Mouse (Mus musculus) lung, postnatal 0 days (tissue): ENCODE measurements at regions not wholly inside any gene's neighbourhood (a gene's known extent, or its start where the extent isn't known, plus 50 kb on each side); places are given as distances from the start of the nearest gene placed in this dataset.

Experiments
- ATAC-seq: fragments of 200-750 bp; cut with Nextera tagmentation; 2 replicates; pipeline ENCODE4 v1.8.0; 2017; ENCODE audit warnings: moderate library complexity
- DNase-seq: peaks from one replicate; pipeline ENCODE4 v3.0.0-alpha.2; 2016; ENCODE audit warnings: low spot score
- H3K27ac ChIP-seq: fragments of 300-500 bp; sonication (generic); 2 replicates; pipeline ENCODE4 v1.5.1; 2014; ENCODE audit warnings: antibody characterized with exemption, mild to moderate bottlenecking, low read length, mixed read lengths
- H3K27me3 ChIP-seq: fragments of 300-500 bp; sonication (generic); replicated peaks from 2 replicates; pipeline ENCODE4 v1.6.1; 2014; ENCODE audit warnings: low read length, mixed read lengths; ENCODE audit not compliant: insufficient read depth
- H3K36me3 ChIP-seq: fragments of 300-500 bp; sonication (generic); 2 replicates; pipeline ENCODE4 v1.6.1; 2014; ENCODE audit warnings: low read length, mixed read lengths; ENCODE audit not compliant: insufficient read depth
- H3K4me1 ChIP-seq: fragments of 300-500 bp; sonication (generic); 2 replicates; pipeline ENCODE4 v1.6.1; 2014; ENCODE audit warnings: antibody characterized with exemption, low read depth, low read length, mixed read lengths; ENCODE audit not compliant: insufficient read depth
- H3K4me2 ChIP-seq: fragments of 300-500 bp; sonication (generic); replicated peaks from 2 replicates; pipeline ENCODE4 v1.6.1; 2014; ENCODE audit warnings: low read depth, mild to moderate bottlenecking, low read length, moderate library complexity, mixed read lengths
- H3K4me3 ChIP-seq: fragments of 300-500 bp; sonication (generic); 2 replicates; pipeline ENCODE4 v1.5.1; 2014; ENCODE audit warnings: low read depth, low read length
- H3K9ac ChIP-seq: fragments of 300-500 bp; sonication (generic); replicated peaks from 2 replicates; pipeline ENCODE4 v1.6.1; 2014; ENCODE audit warnings: low read depth, mild to moderate bottlenecking
- H3K9me3 ChIP-seq: fragments of 300-500 bp; sonication (generic); 2 replicates; pipeline ENCODE4 v1.6.1; 2016; ENCODE audit warnings: low read length, mixed read lengths
- CTCF ChIP-seq: IDR thresholded peaks from 2 replicates; pipeline ENCODE4 v1.5.1; 2016; ENCODE audit warnings: antibody characterized with exemption, mild to moderate bottlenecking
- EP300 ChIP-seq: IDR thresholded peaks from 2 replicates; pipeline ENCODE4 v1.6.1; 2016; ENCODE audit warnings: antibody characterized with exemption, mild to moderate bottlenecking, control low read depth
- WGBS: fragments of 180-500 bp; shearing (Covaris S2); extraction: QIAGEN DNeasy Blood & Tissue Kit; methylation state at CpG from one replicate; pipeline ENCODE4 v1.1.7; 2014; 5-methylcytosine and 5-hydroxymethylcytosine counted together

- TF ChIP-seq CTCF (no peak), EP300 (no peak)
- WGBS: 74% methylated on average over 2 of the region's 2 CpGs
- ATAC-seq: no peak
These were observed 324.7 kb upstream of the Lcorl start for GRCm38 (mm10) chr5:46182157-46182556.

GRCm38 (mm10) chr5:46172315-46172714, 314.9 kb upstream of the Lcorl start:
- H3K27me3 ChIP-seq: no peaks in the 10 kb centered on the region
- no peaks in the 10 kb centered on the region for H3K9me3 ChIP-seq
- no peaks in the 10 kb centered on the region for H3K4me1 ChIP-seq
- ATAC-seq (no peak), DNase-seq (no peak)
- no peak overlapping the region for H3K9ac ChIP-seq
- no peak overlapping the region for H3K4me2 ChIP-seq
- no peak for TF ChIP-seq EP300
- TF ChIP-seq CTCF: no peak
- no peak overlapping the region for H3K27ac ChIP-seq
- no peak overlapping the region for H3K4me3 ChIP-seq
- no peaks in the 10 kb centered on the region for H3K36me3 ChIP-seq
- WGBS: 37% methylated on average over 3 of the region's 3 CpGs

More at GRCm38 (mm10) chr5:46182157-46182556, 324.7 kb upstream of the Lcorl start:
- Histone ChIP-seq H3K9ac (no peak overlapping the region), H3K27ac (no peak overlapping the region), H3K36me3 (no peaks in the 10 kb centered on the region), H3K4me2 (no peak overlapping the region), H3K9me3 (no peaks in the 10 kb centered on the region), H3K4me3 (no peak overlapping the region), H3K27me3 (no peaks in the 10 kb centered on the region), H3K4me1 (no peaks in the 10 kb centered on the region)
- no peak for DNase-seq

- Histone ChIP-seq H3K27ac (no peak overlapping the region), H3K9me3 (no peaks in the 10 kb centered on the region), H3K36me3 (no peaks in the 10 kb centered on the region), H3K9ac (no peak overlapping the region), H3K4me2 (no peak overlapping the region), H3K27me3 (no peaks in the 10 kb centered on the region), H3K4me3 (no peak overlapping the region), H3K4me1 (no peaks in the 10 kb centered on the region)
- DNase-seq: no peak
- ATAC-seq: no peak
- no peak for TF ChIP-seq EP300
- TF ChIP-seq CTCF: no peak
- WGBS: 85% methylated on average over 4 of the region's 4 CpGs
These were observed 303.4 kb upstream of the Lcorl start for GRCm38 (mm10) chr5:46160774-46161173.

GRCm38 (mm10) chr5:46151973-46152372, 294.6 kb upstream of the Lcorl start:
- no peaks in the 10 kb centered on the region for H3K36me3 ChIP-seq
- H3K4me3 ChIP-seq: no peak overlapping the region
- H3K27ac ChIP-seq: no peak overlapping the region
- TF ChIP-seq EP300 (no peak), CTCF (no peak)
- ATAC-seq: no peak
- H3K9ac ChIP-seq: no peak overlapping the region
- no peaks in the 10 kb centered on the region for H3K9me3 ChIP-seq
- H3K4me2 ChIP-seq: no peak overlapping the region
- no peaks in the 10 kb centered on the region for H3K27me3 ChIP-seq
- no peaks in the 10 kb centered on the region for H3K4me1 ChIP-seq
- 22% methylated on average over 3 of the region's 3 CpGs for WGBS
- no peak for DNase-seq

GRCm38 (mm10) chr5:46150825-46151224, 293.4 kb upstream of the Lcorl start:
- no peaks in the 10 kb centered on the region for H3K9me3 ChIP-seq
- no peaks in the 10 kb centered on the region for H3K27me3 ChIP-seq
- no peak overlapping the region for H3K9ac ChIP-seq
- no peak for ATAC-seq
- H3K4me2 ChIP-seq: no peak overlapping the region
- no peak overlapping the region for H3K4me3 ChIP-seq
- H3K4me1 ChIP-seq: no peaks in the 10 kb centered on the region
- WGBS: 48% methylated on average over 6 of the region's 6 CpGs
- TF ChIP-seq CTCF (no peak), EP300 (no peak)
- H3K36me3 ChIP-seq: no peaks in the 10 kb centered on the region
- DNase-seq: no peak
- H3K27ac ChIP-seq: no peak overlapping the region

GRCm38 (mm10) chr5:46149851-46150615, 292.6 kb upstream of the Lcorl start:
- Histone ChIP-seq H3K27ac (no peak overlapping the region), H3K27me3 (no peaks in the 10 kb centered on the region), H3K9ac (no peak overlapping the region), H3K4me1 (no peaks in the 10 kb centered on the region), H3K4me2 (no peak overlapping the region), H3K4me3 (no peak overlapping the region), H3K36me3 (no peaks in the 10 kb centered on the region), H3K9me3 (no peaks in the 10 kb centered on the region)
- DNase-seq (no peak), ATAC-seq (no peak)
- 61% methylated on average over 6 of the region's 6 CpGs for WGBS
- TF ChIP-seq CTCF: no peak

- no peaks in the 10 kb centered on the region for H3K36me3 ChIP-seq
- 38% methylated on average over 2 of the region's 2 CpGs for WGBS
- no peaks in the 10 kb centered on the region for H3K9me3 ChIP-seq
- H3K4me3 ChIP-seq: no peak overlapping the region
- H3K9ac ChIP-seq: no peak overlapping the region
- no peak overlapping the region for H3K27ac ChIP-seq
- no peak for DNase-seq
- no peak for ATAC-seq
- H3K27me3 ChIP-seq: no peaks in the 10 kb centered on the region
- TF ChIP-seq EP300 (no peak), CTCF (no peak)
- no peaks in the 10 kb centered on the region for H3K4me1 ChIP-seq
- no peak overlapping the region for H3K4me2 ChIP-seq
These were observed 281.6 kb upstream of the Lcorl start for GRCm38 (mm10) chr5:46139024-46139423.
